Mouse (Mus musculus): ENCODE measurements around the gene Prkcsh. TPM values are rescaled to one million over a fixed set of nuclear protein-coding genes. Genes with fewer than 3 reads are reported as not detected.
A peak's percentile ranks its signal among the peaks of the same experiment; 100 is the strongest.

The Prkcsh gene
- polyA plus RNA-seq, 1 experiment from 2014 or later, result 100 TPM

DNA sequence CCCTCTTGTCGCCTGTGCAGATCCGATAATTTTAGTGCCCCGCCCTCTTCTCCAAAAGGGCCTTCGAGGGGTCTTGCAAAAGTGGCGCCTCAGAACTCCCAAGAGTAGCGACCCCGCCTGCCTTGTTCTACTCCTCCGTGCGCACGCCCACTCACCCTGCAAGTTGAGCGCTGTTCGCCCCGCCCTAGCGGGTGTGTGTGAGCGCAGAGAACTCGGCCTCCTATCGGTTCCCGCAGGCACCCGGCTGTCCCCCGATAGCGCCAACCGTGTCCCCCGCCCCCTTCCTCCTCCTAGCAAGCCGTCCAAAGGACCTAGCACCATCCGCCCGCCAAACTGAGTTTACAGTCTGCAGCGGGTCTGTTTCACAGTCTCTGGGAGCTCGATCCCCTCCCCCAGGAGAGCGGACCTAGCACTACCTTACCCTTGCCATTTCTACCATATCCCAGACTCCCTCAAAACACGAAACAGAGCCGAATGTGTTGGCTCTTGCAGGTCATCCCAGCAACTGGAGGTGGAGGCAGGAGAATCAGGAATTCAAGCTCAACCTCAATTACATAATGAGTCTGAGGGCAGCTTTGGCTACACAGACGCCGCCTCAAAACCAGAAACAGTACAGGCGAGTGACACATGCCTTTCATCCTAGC lies 40.1 kb upstream of the Prkcsh start:
- WGBS, result 5% methylated on average over 33 of the region's 34 CpGs
- Histone ChIP-seq H3K27ac (replicated peaks) (no peak overlapping the region), H3K36me3 (no peaks in the 10 kb centered on the region), H3K9ac (no peak overlapping the region; the same call in 1 of the 2 replicates), H3K4me1 (replicated peaks) (peaks cover 23% of the 10 kb centered on the region), H3K4me2 (peak overlapping the region; percentile 79), H3K9me3 (no peaks in the 10 kb centered on the region), H3K4me3 (peak overlapping the region; percentile 38), H3K27me3 (peaks cover 52% of the 10 kb centered on the region)
- ATAC-seq (ENCODE audit: low FRiP score, low read depth), result peak; percentile 54; the same call in 1 of the 2 replicates

DNA sequence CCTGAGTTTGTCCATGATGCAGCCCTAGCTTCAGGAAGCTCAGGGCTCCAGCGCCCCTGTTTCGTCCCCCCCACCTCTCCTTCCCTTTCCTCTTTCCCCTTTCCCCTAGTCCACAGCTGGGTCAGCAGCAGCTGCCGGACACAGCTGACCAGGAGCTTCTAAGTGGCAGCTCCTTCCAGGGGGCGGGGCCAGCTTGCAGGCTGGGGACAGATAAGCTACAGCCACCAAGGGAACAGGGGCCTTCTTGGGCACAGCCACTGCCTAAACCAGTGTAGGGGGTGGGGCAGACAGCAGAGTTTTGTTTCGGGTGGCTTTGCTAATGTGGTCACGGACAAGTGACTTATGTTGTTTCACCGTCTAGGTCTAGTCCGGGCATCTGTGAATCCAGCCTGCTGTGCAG lies 39.2 kb upstream of the Prkcsh start, which contains the start of gene Epor:
Gene Epor, minus strand, starts transcription at position 90 of the 400 bp plus-strand sequence.
- Histone ChIP-seq H3K27me3 (peaks cover 52% of the 10 kb centered on the region), H3K27ac (replicated peaks) (no peak within 1 kb of the TSS), H3K4me2 (peak within 1 kb of the TSS; percentile 79), H3K4me3 (peak within 1 kb of the TSS; percentile 38), H3K9ac (no peak within 1 kb of the TSS; the same call in 1 of the 2 replicates), H3K4me1 (replicated peaks) (peaks cover 23% of the 10 kb centered on the region), H3K36me3 (no peaks in the 10 kb centered on the region), H3K9me3 (no peaks in the 10 kb centered on the region)
- ATAC-seq (ENCODE audit: low FRiP score, low read depth), result no peak
- 23% methylated on average over 8 of the region's 8 CpGs for WGBS

DNA sequence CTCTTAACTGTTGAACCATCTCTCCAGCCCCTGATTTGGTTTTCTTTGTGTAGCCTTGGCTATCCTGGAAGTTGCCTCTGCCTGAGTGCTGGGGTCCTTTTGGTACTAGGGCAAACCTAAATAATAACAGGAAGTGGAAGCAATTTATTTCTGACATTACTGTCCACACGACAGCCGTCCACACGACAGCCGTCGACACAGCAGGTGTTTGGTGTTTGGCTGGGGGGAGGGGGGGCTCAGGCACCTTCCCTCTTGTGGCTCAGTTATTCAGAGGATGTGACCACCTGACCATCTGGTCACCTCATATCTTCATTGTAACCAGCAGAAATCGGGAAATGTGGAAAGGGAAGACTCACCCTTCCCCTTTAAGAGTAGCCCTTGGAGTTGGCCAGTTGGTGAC lies 33.7 kb upstream of the Prkcsh start:
- Histone ChIP-seq H3K4me1 (replicated peaks) (no peaks in the 10 kb centered on the region), H3K27ac (replicated peaks) (no peak overlapping the region), H3K9ac (no peak overlapping the region), H3K36me3 (no peaks in the 10 kb centered on the region), H3K27me3 (peaks cover 3% of the 10 kb centered on the region; the same call in 1 of the 2 replicates), H3K4me3 (no peak overlapping the region), H3K4me2 (no peak overlapping the region), H3K9me3 (no peaks in the 10 kb centered on the region)
- 64% methylated on average over 6 of the region's 6 CpGs for WGBS
- ATAC-seq (ENCODE audit: low FRiP score, low read depth), result no peak

DNA sequence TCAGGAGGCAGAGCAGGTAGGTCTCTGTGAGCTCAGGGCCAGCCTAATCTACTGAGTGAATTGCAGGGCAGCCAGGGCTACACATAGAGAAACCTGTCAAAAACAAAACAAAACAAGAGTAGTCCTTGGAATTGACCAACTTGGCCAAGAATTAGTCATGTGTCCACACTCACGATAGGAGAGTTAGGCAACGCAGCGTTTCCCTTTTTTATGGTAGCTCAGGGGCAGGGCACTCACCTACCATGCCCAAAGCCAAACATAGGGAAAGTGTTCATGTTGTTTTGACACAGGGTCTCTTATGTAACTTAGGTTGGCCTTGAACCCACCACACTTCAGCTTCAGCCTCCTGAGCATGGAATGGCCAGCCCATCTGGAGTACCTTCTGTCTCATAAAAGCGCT lies 33.3 kb upstream of the Prkcsh start:
- Histone ChIP-seq H3K4me1 (replicated peaks) (no peaks in the 10 kb centered on the region), H3K9ac (no peak overlapping the region), H3K4me2 (no peak overlapping the region), H3K36me3 (no peaks in the 10 kb centered on the region), H3K27me3 (no peaks in the 10 kb centered on the region; the same call in 1 of the 2 replicates), H3K4me3 (no peak overlapping the region), H3K27ac (replicated peaks) (no peak overlapping the region), H3K9me3 (no peaks in the 10 kb centered on the region)
- 90% methylated on average over 4 of the region's 4 CpGs for WGBS
- ATAC-seq (ENCODE audit: low FRiP score, low read depth), result no peak

DNA sequence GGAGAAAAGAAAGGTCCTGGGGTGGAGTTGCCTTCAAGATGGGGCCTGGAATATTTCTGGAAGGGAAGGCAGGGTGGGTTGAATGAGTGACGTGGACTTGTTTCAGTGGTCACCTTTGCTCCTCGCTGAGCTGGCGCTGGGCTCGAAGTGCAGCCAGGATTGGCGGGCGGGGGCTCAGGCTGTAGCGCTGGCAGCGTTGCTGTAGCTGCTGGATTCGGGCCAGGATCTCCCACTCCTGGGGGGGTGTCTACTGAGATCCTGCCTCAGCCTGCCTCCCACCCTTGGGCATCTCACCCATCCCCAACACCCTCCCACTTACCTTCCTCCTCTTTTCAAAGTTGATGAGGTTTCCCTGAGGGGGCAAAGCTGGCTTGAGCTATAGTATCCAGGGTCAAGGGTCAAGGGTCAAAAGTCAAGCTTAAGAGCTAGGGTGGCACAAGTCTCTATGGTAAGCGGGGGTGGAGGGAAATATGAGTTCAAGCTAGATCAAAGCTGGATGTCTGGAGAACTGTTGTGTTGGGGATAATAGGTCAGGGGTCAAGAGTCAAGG lies 25.9 kb upstream of the Prkcsh start:
- Histone ChIP-seq H3K27me3 (no peaks in the 10 kb centered on the region), H3K4me2 (no peak overlapping the region), H3K4me3 (no peak overlapping the region), H3K27ac (replicated peaks) (no peak overlapping the region), H3K36me3 (no peaks in the 10 kb centered on the region), H3K9me3 (no peaks in the 10 kb centered on the region), H3K4me1 (replicated peaks) (no peaks in the 10 kb centered on the region), H3K9ac (no peak overlapping the region)
- 80% methylated on average over 10 of the region's 10 CpGs for WGBS
- ATAC-seq (ENCODE audit: low FRiP score, low read depth), result no peak

DNA sequence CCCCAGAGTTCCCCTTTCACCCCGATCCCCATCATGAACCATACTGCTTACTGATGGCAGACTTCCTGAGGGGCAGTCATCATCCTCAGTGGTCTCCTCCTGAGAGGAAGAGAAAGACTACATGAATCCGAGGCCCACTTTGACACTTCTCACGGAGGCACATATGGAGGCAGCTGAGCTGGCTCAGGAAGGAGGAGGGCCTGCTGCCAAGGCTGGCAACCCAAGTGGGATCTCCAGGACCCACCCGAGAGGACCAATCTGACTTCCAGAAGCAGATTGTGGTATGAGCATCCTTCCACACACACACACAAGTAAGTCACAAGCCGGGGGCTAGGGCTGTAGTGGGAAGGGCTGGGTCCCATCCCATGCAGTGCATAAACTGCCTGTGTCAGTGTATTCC lies 25.3 kb upstream of the Prkcsh start:
- no peak overlapping the region for H3K9ac ChIP-seq
- H3K27me3 ChIP-seq, result no peaks in the 10 kb centered on the region
- no peak overlapping the region for H3K27ac ChIP-seq (replicated peaks)
- no peaks in the 10 kb centered on the region for H3K4me1 ChIP-seq (replicated peaks)
- no peak overlapping the region for H3K4me3 ChIP-seq
- no peaks in the 10 kb centered on the region for H3K9me3 ChIP-seq
- no peaks in the 10 kb centered on the region for H3K36me3 ChIP-seq
- H3K4me2 ChIP-seq, result no peak overlapping the region
- ATAC-seq (ENCODE audit: low FRiP score, low read depth), result no peak
- WGBS, result 78% methylated on average over 5 of the region's 5 CpGs

DNA sequence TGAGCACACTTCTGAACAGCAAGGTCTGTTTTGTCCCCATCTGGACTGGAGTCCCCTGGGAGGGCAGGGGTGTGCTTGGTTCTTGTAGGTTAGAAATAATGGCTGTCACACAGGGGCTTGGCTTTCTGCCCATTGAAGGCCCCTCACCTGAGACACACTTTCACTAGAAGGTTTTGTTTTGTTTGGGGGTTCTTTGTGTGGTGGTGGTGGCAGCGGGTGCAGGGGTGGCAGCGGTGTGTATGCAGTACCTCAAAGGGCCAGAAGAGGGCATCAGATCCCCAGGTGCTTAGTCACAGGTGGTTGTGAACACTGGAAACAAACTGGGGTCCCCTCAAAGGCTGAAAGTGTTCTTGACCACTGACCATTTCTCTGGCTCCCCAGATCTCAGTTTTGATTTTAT lies 24.6 kb upstream of the Prkcsh start:
- H3K9me3 ChIP-seq, result no peaks in the 10 kb centered on the region
- H3K36me3 ChIP-seq, result no peaks in the 10 kb centered on the region
- H3K4me3 ChIP-seq, result no peak overlapping the region
- WGBS, result 17% methylated on average over 2 of the region's 2 CpGs
- H3K4me1 ChIP-seq (replicated peaks), result no peaks in the 10 kb centered on the region
- no peak overlapping the region for H3K9ac ChIP-seq
- no peak overlapping the region for H3K4me2 ChIP-seq
- H3K27ac ChIP-seq (replicated peaks), result no peak overlapping the region
- no peak for ATAC-seq (ENCODE audit: low FRiP score, low read depth)
- no peaks in the 10 kb centered on the region for H3K27me3 ChIP-seq

DNA sequence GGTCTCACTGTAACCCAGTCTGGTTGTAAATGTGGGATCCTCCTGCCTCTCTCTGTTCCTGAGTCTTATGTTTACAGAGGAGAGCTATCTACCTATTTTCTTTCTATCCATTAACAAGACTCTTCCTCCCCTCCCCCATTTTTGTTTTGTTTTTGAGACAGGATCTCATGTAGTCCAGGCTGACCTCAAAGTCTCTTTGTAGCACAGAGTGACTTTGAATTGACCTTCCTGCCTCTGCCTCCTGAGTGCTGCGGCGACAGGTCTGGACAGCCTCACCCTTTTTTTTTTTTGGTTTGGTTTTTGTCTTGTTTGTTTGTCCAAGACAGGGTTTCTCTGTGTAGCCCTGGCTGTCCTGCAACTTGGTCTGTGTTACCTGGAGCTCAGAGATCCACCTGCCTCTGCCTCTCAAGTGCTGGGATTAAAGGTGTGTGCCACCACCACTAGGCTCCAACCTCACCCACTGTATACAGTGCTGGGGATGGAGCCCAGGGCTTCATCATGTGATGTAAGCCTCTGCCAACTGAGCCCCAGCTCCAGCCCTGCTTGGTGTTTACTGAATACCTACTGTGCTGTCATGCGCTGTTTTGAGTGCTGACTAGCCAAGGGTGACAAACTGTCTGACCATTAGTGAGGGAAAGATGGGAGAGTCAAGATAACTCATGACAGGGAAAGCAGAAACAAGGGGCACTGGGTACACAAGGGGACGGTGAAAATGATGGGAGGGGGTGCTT lies 24.0 kb upstream of the Prkcsh start:
- Histone ChIP-seq H3K4me2 (no peak overlapping the region), H3K4me1 (replicated peaks) (no peaks in the 10 kb centered on the region), H3K27ac (replicated peaks) (no peak overlapping the region), H3K36me3 (no peaks in the 10 kb centered on the region), H3K9me3 (no peaks in the 10 kb centered on the region), H3K4me3 (no peak overlapping the region), H3K9ac (no peak overlapping the region), H3K27me3 (no peaks in the 10 kb centered on the region)
- WGBS, result 92% methylated on average over 4 of the region's 4 CpGs
- ATAC-seq (ENCODE audit: low FRiP score, low read depth), result no peak

DNA sequence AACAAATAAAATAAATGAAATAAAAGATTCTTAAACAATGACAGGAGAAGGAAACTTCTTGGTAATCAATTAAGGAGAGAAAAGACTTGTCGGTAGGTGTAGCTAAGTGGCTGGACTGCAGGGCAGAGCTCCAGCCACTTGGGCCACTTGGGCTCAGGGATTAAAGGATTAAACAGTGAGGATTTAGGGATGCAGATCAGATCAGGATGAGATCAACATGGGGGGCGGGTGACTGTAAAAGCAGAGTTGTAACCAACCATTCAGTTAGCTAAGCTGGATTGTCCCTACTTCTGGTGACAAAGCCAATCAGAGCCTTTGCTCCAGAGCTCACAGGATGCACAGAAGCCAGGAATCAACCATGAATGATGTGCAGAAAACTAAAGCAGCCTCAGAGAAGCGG lies 18.7 kb upstream of the Prkcsh start:
- no peak for ATAC-seq (ENCODE audit: low FRiP score, low read depth)
- H3K4me3 ChIP-seq, result no peak overlapping the region
- no peaks in the 10 kb centered on the region for H3K36me3 ChIP-seq
- H3K4me2 ChIP-seq, result no peak overlapping the region
- peaks cover 13% of the 10 kb centered on the region for H3K4me1 ChIP-seq (replicated peaks)
- no peaks in the 10 kb centered on the region for H3K9me3 ChIP-seq
- no peak overlapping the region for H3K9ac ChIP-seq
- no peak overlapping the region for H3K27ac ChIP-seq (replicated peaks)
- H3K27me3 ChIP-seq, result peaks cover 32% of the 10 kb centered on the region
- 24% methylated on average over 3 of the region's 3 CpGs for WGBS

DNA sequence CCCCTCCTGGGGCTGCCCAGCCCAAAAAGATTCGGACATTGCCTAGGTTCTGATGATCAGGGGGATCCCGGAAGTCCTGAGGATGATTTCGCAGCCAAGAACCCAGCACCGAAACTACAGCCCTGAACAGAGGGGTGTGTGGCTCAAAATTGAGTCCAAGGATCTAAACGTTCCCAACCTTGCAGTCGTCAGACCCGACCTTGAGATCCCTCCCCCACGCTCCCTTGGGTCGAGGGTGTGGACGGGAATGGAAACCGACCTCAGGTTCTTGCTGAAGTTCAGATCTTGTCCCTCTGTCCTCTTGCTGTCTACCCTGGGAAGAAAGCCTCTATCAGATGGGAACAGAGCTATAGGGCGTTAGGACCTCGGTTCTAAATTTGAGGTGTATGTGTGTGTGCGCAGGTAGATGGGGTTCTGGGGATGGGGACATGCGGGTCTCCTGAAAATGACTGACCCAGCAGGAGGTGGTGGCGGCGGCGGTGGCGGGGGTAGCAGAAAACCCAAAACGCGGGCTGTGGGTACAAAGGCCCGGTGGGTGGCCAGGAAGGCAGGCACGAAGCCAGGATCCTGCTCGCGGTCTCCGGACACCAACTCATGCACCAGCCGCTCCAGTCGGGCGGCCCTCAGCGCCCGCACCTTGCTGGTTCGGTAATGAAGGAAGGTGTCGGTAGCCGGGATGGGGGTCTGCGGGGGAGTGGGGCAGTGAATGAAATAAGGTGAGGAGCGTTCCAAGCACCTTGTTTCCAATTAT lies 14.8 kb upstream of the Prkcsh start:
- H3K27ac ChIP-seq (replicated peaks), result no peak overlapping the region
- 9% methylated on average over 36 of the region's 36 CpGs for WGBS
- H3K4me3 ChIP-seq, result peak overlapping the region; percentile 36
- H3K27me3 ChIP-seq, result peaks cover 66% of the 10 kb centered on the region
- no peaks in the 10 kb centered on the region for H3K9me3 ChIP-seq
- peak overlapping the region; percentile 69 for H3K4me2 ChIP-seq
- no peak for ATAC-seq (ENCODE audit: low FRiP score, low read depth)
- peaks cover 23% of the 10 kb centered on the region for H3K4me1 ChIP-seq (replicated peaks)
- no peaks in the 10 kb centered on the region for H3K36me3 ChIP-seq
- no peak overlapping the region for H3K9ac ChIP-seq

DNA sequence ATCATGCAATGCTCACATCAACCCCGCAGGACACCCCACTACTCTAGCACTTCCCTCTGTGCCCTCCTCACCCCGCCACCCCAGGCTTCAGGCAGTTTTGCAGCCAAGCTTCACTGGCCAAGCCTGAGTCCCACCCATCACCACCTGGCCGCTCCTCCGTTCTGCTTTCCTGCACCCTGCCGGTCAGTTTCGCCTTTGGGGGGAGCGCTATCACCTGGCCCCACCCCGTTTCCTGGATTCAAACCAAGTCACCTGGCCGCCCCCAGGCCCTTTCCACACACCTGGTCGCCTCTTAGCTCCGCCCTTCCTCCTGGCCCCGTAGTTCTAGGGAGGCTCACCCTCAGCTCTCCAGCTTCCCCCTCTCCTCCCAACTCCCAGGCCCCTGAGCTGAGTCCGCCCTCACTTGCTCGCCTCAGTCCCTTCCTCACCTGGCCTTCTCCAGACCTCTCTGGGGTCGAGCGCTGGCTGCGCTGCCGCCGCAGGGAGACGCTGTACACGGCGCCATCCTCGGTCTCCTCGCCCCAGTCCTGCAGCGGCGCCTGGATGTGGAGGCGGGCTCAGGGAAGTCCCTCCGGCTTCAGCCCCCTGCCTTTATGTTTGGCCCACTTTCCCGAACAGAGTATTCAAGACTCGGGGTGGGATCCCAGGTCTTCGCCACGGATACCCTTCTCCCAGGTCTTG lies 14.0 kb upstream of the Prkcsh start:
- Histone ChIP-seq H3K36me3 (no peaks in the 10 kb centered on the region), H3K9me3 (no peaks in the 10 kb centered on the region), H3K4me3 (peak overlapping the region; percentile 36), H3K4me1 (replicated peaks) (peaks cover 23% of the 10 kb centered on the region), H3K27me3 (peaks cover 66% of the 10 kb centered on the region), H3K9ac (no peak overlapping the region), H3K27ac (replicated peaks) (no peak overlapping the region), H3K4me2 (peak overlapping the region; percentile 69)
- 0 out of 2 replicates have a peak, but pooled peaks have one; percentile 27 for ATAC-seq (ENCODE audit: low FRiP score, low read depth)
- WGBS, result 2% methylated on average over 32 of the region's 32 CpGs
